Mouse (Mus musculus): ENCODE results near the gene Sobp. TPM values are rescaled to one million over a fixed set of nuclear protein-coding genes. Genes with fewer than 3 reads are reported as not detected.
A peak's percentile ranks its signal among the peaks of the same experiment; 100 is the strongest.

The Sobp gene
- polyA plus RNA-seq, 1 experiment, result 26.0 TPM

DNA sequence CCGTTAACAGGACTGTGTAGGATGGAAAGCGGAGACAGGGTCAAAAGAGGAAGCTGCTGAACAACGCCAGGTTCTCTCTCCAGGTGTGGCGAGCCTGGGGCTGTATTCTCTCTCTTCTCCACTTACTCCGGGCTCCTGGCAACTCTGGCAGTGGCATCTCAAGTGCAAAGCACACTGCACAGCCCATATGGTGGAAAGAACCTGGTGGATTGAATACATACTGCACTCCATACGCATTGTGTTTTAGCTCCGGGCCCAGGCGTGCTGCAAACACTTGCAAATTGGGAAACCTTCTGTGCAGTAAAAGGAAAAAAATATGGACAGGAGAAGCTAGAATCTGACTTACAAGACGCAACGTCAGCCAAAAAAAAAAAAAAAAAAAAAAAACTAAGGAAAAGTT, 80.9 kb downstream of the Sobp start:
- peak in 1 of 2 experiments; percentile 47 for DNase-seq (ENCODE audit: extremely low spot score in 1 of 2, low spot score in 1 of 2)

DNA sequence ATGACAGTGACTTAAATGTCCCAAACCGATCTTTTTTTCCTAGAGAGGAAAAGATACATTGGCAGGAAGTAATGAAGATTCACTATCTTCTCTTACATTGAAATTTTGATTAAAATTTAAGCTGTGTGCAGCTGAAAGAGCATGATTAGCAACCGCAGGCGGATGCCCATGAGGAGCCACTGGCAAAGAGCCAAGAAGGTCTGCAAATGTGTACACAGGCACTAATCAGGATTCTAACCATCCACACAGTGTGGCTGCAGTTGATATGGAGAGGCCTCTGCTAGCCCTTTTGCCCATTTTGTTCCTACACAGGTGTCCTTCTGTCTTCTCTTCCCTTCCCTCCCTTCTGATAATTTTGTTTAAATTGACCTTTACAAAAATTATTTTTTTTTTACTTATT, 84.3 kb downstream of the Sobp start:
- DNase-seq (ENCODE audit: extremely low spot score in 1 of 2, low spot score in 1 of 2), result no peak

DNA sequence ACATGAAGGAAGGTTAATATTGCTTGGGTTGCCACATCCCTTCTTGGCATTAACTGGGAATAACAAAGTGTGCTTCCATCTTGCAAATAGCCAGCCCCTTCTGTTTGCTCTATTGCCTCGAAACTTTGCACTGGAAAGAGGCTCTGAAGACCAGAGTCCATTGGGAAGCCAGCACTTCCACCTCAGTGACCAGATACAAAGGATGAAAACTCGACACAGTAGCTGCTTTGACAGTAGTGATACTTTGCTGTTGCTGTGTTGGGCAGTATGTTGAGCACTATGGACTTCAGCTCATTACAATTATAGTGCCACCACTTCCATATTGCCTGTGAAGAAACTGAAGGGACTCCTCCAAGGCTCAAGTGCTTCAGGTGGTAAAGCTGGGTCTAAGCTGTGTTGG, 86.9 kb downstream of the Sobp start:
- DNase-seq (ENCODE audit: extremely low spot score in 1 of 2, low spot score in 1 of 2), result no peak

DNA sequence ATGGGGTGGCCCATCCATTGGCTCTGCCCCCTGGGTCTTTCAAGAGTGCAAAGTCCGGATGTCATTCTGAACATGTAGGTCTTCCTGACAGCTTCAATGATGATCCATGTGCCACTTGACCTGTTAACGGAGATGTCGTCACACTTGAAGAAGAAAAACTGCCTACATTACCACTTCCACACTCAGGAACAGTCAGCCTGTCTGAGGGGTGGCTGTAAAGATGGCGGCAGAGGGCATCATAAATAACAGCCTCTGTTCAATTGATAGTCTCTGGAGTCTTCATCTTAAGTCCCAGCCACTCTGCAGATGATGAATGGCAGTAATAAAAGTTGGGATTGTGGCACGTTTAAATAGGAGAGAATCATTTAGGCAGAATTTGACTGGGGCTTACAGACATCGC, 87.4 kb downstream of the Sobp start:
- no peak for DNase-seq (ENCODE audit: extremely low spot score in 1 of 2, low spot score in 1 of 2)

DNA sequence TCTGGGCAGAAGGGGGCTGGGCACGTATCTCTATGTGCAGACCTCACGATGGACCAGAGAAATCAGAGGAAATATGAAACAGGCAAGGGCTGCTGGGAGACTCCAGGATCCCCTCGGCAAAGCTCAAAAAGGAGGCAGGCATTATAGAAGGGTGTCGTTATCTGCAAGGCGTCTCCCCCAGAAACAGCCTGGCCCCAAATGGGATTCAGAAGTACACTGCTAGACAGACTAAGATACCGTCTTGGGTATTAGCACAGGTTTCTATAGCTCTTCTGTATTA, 90.3 kb downstream of the Sobp start:
- no peak for DNase-seq (ENCODE audit: extremely low spot score in 1 of 2, low spot score in 1 of 2)

DNA sequence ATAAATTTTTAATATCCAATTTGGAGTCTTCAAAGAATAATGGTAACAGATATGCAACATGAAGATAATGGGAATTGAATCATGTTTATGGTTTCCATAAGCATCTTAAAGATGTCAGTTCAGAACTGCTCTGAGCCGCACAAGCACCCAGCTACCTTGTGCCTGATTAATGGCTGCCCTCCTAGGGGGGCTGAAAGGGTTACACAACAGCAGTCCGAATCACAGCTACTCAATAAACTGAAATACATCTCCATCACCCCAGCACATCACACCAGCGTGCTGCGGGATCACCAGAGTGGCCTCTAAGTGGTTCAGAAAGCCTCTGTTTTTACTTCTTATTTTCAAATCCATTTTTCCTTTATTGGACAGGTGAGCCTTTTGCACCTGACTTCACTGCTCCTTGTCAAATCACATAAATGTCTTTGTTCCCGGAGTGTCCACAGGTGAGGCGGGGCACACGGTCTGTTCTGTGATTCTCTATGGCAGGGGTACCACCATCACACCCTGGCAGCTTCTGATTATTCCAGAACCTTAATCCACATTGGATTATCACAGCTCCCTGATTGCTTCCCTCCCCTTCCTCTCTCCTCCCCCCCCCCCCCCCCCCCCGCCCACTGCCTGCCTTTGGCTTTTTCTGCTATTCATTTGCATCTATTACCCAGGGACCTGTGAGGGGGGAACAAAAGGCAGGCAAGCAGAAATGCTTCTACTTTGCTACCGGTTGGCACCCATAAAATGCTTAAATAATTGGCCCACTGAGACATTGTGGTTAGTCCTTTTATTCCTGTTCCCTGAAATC, 90.8 kb downstream of the Sobp start:
- no peak for DNase-seq (ENCODE audit: extremely low spot score in 1 of 2, low spot score in 1 of 2)

DNA sequence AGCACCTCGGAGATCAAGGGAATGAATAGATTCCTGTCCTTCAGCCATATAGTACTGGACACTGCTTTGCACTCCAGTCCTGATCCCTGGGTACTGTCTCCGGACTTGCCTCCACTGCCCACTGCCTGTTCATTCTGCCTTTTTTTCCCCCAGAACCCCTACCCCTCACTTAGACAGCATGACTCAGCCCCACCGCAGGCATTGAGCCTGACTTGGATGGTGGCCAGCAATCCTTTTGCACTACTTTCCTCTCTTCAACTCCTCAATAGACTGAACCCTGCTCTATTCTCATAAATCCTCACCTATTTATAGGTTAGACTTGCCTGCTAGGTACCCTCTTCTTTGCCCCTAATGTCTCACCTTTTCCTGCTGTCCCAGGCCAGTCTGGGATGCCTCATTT, 93.0 kb downstream of the Sobp start:
- peak in 1 of 2 experiments; percentile 68 for DNase-seq (ENCODE audit: extremely low spot score in 1 of 2, low spot score in 1 of 2)

DNA sequence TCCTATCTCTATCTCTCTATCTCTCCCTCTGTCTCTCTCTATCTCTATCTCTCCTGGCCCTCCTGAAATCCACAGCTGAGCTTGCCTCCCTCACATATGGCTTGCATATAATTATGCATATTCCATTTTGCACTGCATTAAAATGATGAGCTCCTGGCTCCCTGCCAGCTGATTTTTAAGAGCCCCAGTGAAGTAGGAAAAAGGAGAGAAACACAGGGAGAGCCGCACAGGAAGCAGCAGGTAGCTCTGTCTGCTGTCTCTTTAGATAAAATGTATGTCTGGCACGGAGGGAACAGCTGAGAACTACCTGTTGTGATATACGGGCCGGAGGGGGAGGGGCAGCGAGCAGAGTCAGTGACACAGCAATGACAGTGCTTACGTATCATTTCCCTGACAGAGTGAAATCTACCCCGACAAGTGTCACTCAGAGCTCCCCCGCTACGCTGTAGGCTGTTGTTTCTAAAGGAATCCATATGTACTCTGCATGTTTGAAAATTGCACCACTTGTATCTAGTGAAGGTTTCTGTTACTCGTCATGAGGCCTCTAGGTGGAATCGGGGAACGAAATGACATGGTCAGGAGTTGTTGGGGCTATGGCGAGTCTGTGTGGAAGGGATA, 98.7 kb downstream of the Sobp start:
- peak; percentile 65 to 82 for DNase-seq (ENCODE audit: extremely low spot score in 1 of 2, low spot score in 1 of 2)

DNA sequence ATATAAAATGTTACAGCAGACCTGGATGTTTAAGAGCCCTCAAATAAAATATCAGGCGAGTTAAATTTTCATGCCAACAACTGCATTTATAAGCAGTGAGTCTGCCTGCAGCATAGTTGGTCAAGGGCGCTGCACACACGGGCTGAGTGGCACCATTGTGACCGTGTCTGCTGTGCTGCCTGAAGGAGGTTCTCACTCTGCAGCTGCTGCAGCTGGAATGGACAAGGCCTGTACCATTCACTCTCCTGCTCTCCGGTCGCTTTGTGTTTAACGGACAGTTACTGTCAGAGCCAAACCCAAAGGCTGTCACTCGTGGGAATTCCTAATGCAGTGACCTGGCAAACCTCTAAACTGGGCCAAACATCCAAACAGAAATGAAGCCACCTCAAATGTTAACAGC, 101.0 kb downstream of the Sobp start:
- no peak for DNase-seq (ENCODE audit: extremely low spot score in 1 of 2, low spot score in 1 of 2)

DNA sequence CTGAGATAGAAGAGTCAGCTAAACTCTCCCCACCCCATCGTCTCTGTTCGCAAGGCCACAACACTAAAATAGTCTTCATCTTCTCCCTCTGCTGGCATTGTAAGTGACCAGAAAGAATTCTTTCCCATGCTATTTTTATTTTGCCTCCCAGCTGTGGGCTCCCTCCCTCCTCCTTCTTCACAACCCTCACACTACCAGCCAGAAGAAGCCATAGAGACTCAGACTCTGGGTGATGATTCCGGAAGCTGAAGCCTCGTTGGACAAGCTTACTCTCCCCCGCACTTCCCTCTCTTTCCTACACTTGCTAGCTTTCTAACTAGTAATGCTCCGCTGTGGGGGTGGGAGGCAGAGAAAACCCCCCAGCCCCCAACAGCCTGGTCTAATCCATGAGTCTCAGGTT, 103.4 kb downstream of the Sobp start:
- DNase-seq (ENCODE audit: extremely low spot score in 1 of 2, low spot score in 1 of 2), result peak in 1 of 2 experiments; percentile 65

DNA sequence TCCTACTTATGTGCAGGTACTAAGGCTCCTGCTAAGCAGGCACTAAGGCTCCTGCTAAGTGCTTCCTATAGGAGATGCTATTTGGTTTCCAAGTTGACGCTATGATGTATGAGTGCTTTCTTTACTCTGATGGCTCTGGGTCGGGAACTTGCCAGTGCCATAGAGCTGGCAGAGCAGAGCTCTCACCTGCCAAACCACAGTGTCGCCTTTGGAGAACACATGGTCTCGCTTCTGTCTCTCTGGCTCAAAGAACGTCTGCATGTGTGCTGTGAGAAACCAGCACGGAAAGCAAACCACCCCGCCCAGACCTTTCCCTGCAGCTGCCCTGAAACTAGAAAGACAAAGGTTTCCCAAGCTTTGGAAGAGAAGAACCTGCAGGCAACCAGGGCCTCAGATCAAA, 109.0 kb downstream of the Sobp start:
- no peak for DNase-seq (ENCODE audit: extremely low spot score in 1 of 2, low spot score in 1 of 2)

DNA sequence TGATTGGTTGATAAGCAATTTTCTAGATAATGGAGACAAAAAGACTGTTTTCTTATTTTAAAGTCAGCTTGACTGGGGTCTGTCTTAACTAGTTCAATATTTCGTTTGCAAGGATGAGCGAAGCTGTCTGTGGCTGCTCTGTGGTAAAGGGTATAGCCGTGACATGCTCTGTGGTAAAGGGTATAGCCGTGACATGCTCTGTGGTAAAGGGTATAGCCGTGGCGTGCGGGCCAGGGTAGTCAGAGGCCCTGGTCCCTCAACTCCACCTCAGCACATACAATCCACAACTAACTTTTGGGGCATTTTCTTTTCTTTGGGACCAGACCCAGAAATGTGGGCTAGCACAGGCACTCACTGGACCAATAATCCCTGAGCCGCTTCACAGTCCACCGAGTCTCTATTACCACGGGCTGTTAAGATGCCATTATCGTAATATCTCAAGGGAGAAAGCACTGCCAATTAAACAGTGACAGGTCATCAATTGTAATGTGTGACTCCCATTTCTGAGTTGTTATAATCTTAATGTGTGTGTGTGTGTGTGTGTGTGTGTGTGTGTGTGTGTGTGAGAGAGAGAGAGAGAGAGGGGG, 112.7 kb downstream of the Sobp start:
- no peak for DNase-seq (ENCODE audit: extremely low spot score in 1 of 2, low spot score in 1 of 2)

DNA sequence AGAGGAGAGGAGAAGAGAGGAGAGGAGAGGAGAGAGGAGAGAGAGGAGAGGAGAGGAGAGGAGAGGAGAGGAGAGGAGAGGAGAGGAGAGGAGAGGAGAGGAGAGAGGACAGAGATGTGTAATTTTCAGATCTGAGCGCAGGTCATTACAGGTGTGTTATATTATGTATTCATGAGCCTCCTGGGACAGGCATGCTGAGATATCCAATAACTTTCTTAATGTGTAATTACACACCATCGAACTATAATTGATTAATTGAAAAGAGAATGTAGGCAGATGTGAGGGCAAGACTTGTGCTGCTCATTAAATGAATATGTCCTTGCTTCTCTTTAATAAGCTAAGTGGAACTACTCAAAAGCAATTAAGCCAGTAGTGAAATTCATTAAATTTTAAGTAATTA, 118.9 kb downstream of the Sobp start:
- DNase-seq (ENCODE audit: extremely low spot score in 1 of 2, low spot score in 1 of 2), result no peak

DNA sequence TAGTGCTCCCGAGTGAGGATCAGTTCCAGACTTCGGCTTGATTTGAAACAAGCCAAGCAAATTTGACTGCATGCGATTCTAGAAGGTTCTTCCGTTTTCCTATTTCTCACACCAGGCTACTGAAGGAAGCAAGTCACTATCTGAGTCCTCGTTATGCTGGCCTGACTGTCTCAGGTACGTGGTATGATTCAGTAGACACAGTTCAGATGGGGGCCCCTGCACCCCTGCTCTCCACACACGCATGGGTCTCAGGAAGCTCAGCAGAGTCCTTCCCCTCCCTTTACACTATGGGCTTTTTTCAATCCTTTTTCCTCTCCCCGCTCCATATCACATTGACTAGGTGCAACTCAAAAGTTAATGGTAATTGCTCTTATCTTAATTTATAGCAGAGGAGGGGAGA, 119.6 kb downstream of the Sobp start:
- no peak for DNase-seq (ENCODE audit: extremely low spot score in 1 of 2, low spot score in 1 of 2)

DNA sequence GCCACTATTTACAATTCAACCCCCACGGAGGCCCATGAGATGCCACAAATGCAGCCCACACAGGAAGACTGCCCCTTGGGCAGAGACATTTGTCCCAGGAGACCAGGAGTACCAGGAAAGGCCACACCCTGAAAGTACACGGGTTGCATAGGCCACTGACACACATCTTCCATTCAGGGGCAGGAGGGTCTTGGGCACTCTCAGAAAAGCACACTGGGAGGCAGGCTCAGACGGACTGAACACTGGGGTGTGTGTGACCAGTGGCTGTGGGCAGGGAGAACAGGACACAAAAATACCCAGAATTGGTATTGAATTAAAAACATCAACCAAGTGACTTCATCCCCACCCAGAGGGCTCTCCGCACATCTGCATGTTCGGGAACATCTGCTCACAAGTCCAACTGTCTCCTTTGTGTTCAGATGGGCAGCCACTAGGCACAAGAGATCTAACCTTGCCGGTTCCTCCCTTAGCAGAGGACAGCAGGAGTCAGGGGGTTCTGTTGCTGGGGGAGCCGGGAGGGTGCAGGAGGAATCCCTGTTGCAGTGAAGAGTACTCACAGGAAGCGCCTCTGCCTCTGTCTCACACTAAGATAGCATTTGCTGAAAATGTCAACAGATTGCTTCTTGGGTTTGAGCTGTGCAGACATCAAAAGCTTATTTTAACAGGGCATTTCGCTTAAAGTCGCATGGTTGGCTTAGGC, 120.3 kb downstream of the Sobp start:
- DNase-seq (ENCODE audit: extremely low spot score in 1 of 2, low spot score in 1 of 2), result peak in 1 of 2 experiments; percentile 47

DNA sequence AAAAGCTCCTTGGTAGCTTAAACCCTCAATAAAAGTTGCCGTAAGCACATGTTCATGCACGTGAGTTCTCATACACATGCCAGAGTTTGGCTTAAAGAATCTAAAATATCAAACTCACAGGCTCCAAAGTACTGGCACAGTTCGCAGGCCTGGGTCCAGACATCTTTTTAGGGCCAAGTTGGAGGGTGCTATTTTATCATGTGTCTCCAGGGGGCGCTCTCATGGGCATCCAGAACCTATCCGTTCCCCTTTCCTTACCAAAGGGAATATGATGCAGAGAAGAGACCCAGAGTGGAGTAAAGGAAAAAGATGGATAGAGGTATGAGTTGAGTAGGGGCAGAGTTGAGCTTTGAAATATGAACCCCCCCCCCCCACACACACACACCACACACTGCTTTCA, 121.9 kb downstream of the Sobp start:
- DNase-seq (ENCODE audit: extremely low spot score in 1 of 2, low spot score in 1 of 2), result peak in 1 of 2 experiments; percentile 42

DNA sequence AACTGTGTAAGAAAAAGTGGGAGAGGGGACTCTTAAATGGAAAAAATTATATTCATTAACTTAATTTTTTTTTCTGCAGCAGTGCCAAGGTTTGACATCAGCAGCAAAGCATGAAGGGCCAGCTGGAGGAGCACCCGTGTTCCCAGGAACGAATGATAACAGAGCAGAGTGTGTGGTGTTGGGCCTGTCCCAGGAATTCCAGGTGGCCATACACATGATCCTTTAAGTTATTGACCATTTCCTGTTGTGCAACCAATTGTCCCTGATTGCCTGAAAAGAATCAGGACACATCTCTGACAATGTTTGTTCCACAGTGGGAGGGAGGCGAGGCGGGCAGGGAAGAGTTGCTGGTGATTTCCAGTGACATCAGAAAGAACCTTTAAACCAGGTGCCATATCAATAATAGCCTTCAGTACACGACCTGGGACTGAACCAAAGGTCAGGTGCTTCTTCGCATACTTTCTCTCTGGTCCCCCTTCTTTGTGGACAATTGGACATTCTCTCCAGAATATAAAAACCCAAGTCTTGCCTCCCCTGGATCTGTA, 126.5 kb downstream of the Sobp start:
- no peak for DNase-seq (ENCODE audit: extremely low spot score in 1 of 2, low spot score in 1 of 2)

DNA sequence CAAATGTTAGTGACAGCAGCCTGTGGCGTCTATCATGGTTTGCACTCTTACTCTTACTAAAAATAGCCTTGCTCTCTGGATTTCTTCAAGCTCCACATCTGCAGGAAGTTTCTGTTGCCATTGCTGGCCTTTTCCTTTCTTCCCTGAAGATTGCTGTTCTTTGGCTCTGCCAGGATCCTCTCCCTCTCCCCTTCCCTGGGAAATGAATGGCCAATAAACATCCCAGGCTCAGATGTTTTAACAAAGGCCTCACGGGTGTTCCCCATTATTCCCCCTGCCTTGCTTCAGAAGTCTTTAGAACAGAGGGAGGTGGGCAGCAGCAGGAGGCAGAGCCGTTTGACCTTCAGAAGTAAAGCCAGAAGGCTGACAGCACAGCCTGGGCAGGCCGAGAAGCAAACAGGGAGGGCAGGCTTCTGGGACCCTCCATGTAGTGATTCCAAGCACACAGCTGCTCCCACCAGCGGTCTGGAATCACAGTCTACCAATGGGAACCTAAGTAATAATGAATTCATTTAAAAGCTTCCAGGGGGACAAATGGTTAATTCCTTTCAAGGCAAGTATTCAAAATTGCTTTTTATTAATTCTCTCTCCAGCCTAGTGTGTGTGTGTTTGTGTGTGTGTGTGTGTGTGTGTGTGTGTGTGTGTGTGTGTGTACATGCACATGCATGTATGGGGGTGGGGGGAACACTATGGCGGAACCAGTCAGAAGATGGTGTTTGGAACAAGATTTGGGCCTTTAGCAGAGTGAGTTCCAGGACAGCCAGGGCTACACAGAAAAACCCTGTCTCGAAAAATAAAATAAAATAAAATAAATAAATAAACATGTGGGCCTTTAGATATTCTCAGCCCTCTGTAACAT, 130.8 kb downstream of the Sobp start:
- DNase-seq (ENCODE audit: extremely low spot score in 1 of 2, low spot score in 1 of 2), result no peak

DNA sequence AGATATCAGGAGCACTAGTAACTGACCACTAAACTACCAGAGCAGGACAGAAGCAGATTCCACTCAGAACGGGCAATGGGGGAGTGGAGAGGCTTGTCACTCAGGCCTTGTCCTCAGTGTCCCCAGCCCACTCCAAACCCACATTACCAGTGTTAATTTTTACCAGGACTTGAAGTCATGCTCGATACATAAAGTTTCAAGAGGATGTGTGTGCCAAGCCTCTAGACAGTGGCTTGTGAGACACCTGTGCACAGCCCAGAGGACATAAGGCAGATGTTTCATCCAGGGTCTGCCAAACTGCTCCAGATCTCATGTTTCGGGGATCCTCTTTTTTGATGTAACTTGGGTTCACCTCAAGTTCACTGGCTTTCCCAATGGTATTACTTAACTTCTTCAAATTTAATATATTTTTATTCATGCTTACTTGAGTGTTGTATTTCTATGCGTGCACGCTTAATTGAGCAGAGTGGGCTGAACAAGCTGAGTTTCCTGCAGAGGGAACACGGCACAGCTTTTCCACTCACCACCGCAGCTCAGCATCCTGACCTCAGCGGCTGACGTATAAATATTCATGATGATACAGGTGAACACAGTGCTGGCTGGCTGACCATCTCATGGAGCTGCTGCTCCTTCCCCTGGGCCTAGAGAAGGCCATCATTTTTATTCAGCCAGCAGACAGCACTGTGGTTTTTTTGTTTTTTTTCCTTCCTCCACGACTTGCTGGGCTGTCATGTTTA, 131.6 kb downstream of the Sobp start:
- no peak for DNase-seq (ENCODE audit: extremely low spot score in 1 of 2, low spot score in 1 of 2)

DNA sequence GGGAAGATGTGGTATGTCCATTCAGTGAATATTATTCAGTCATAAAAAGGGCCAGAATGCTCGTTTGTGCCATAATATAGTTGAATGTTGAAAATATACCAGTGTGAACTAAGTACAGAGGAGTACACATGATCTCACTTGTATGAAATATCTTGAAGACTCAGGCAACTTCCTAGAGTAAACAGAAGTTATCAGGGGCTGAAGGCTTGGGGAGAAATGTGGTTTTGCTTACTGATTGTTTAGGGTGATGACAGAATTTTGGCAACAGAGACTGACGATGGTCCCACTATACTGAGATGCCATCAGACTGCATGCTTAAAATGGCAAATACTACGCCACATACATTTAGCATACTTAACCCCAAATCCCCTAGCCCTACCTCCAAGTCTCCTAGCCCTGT, 132.5 kb downstream of the Sobp start:
- no peak for DNase-seq (ENCODE audit: extremely low spot score in 1 of 2, low spot score in 1 of 2)
